Comparison of ENCODE assay signal across 9 mouse cellular contexts in genomic region chr1:91380453-91381090, GRCm38 (mm10). TPM values are rescaled to one million over a fixed set of nuclear protein-coding genes. Genes with fewer than 3 reads are reported as not detected.
DNase-seq lines count a peak whose midpoint lies in the region; ATAC-seq and TF ChIP-seq lines count a peak whose summit lies in the region.
"Had no signal": no experiment of that assay in that cellular context is flagged by ENCODE, and none has a peak within 500 bp of the region (broad histone marks: within the 10 kb centered on the region; RNA-seq: fewer than 3 reads in every experiment).

No protein-coding gene starts in this region.

- 61% methylated on average over 7 of the region's 7 CpGs for WGBS in limb, embryonic 14.5 days
- WGBS in stomach, embryonic 14.5 days = 61% methylated on average over 7 of the region's 7 CpGs

- H3K27me3 ChIP-seq in limb, embryonic 14.5 days (ENCODE audit: control insufficient read depth, insufficient read depth, low read length) = no peaks in the 10 kb centered on the region
- no peaks in the 10 kb centered on the region for H3K27me3 ChIP-seq in stomach, embryonic 14.5 days (ENCODE audit: control insufficient read depth, insufficient read depth, low read length)
- H3K27me3 ChIP-seq: embryonic facial prominence, embryonic 15.5 days had no signal

- no peak overlapping the region for H3K9ac ChIP-seq in limb, embryonic 14.5 days (ENCODE audit: low read depth, low read length, severe bottlenecking)
- H3K9ac ChIP-seq in stomach, embryonic 14.5 days (replicated peaks; ENCODE audit: low read depth, low read length) = no peak overlapping the region
- H3K9ac ChIP-seq: embryonic facial prominence, embryonic 15.5 days had no signal

- no peak overlapping the region for H3K27ac ChIP-seq in limb, embryonic 14.5 days (replicated peaks; ENCODE audit: low read depth, low read length)
- H3K27ac ChIP-seq in stomach, embryonic 14.5 days (ENCODE audit: low read length) = no peak overlapping the region
- H3K27ac ChIP-seq: embryonic facial prominence, embryonic 15.5 days had no signal

- TF ChIP-seq POLR2A in limb, embryonic 14.5 days (IDR thresholded peaks at IDR 0.05; ENCODE audit: borderline replicate concordance, extremely low read depth, insufficient read depth, insufficient read length) = no peak

- no peaks in the 10 kb centered on the region for H3K9me3 ChIP-seq in limb, embryonic 14.5 days (ENCODE audit: control insufficient read depth, low read length)
- H3K9me3 ChIP-seq in stomach, embryonic 14.5 days (ENCODE audit: control insufficient read depth, low read depth, low read length) = no peaks in the 10 kb centered on the region
- H3K9me3 ChIP-seq: embryonic facial prominence, embryonic 15.5 days had no signal

- H3K4me2 ChIP-seq in limb, embryonic 14.5 days (replicated peaks; ENCODE audit: low read depth, low read length, severe bottlenecking) = no peak overlapping the region
- no peak overlapping the region for H3K4me2 ChIP-seq in stomach, embryonic 14.5 days (replicated peaks; ENCODE audit: low read depth, low read length)
- H3K4me2 ChIP-seq: embryonic facial prominence, embryonic 15.5 days had no signal

- no peak overlapping the region for H3K4me3 ChIP-seq in limb, embryonic 14.5 days (replicated peaks; ENCODE audit: low read length)
- no peak overlapping the region for H3K4me3 ChIP-seq in stomach, embryonic 14.5 days (ENCODE audit: low read depth, low read length)
- H3K4me3 ChIP-seq: embryonic facial prominence, embryonic 15.5 days had no signal

- H3K4me1 ChIP-seq in limb, embryonic 14.5 days (ENCODE audit: control insufficient read depth, insufficient read depth, low read length) = no peaks in the 10 kb centered on the region
- H3K4me1 ChIP-seq in stomach, embryonic 14.5 days (ENCODE audit: control insufficient read depth, insufficient read depth, low read length) = no peaks in the 10 kb centered on the region
- H3K4me1 ChIP-seq: embryonic facial prominence, embryonic 15.5 days had no signal

- peak; percentile 37 to 64 for DNase-seq in urinary bladder, adult 18-20 months (ENCODE audit: low spot score in 2 of 2)
- DNase-seq in urinary bladder, postnatal 10 days (ENCODE audit: low spot score) = no peak
- DNase-seq in cerebellum, postnatal 25 days = peak; percentile 70 to 87
- DNase-seq in gastrocnemius, adult 8-10 months (ENCODE audit: low spot score in 2 of 2) = peak; percentile 57 to 61
- DNase-seq in kidney, adult 8-10 months = peak; percentile 50 to 81
- peak; percentile 86 for DNase-seq in limb, embryonic 14.5 days (ENCODE audit: low spot score)

- ATAC-seq in limb, embryonic 14.5 days (ENCODE audit: low FRiP score, low read depth) = peak; percentile 73
- ATAC-seq in monocyte, adult 5-6 weeks (replicated peaks; ENCODE audit: insufficient number of reproducible peaks, low FRiP score, low TSS enrichment, poor library complexity, severe bottlenecking) = peak; percentile 76
- peak; percentile 28; the same call in 1 of the 2 replicates for ATAC-seq in stomach, embryonic 14.5 days (ENCODE audit: insufficient number of reproducible peaks, insufficient read depth, low FRiP score, low read depth)

- H3K36me3 ChIP-seq in limb, embryonic 14.5 days (ENCODE audit: control insufficient read depth, insufficient read depth, low read length) = peaks cover 95% of the 10 kb centered on the region
- peaks cover 88% of the 10 kb centered on the region for H3K36me3 ChIP-seq in stomach, embryonic 14.5 days (ENCODE audit: control insufficient read depth, insufficient read depth, low read length)

RNA-seq across cellular contexts. Expression of gene Erfe, which starts 14.3 kb away (rescaled TPM):
- total RNA-seq in gastrocnemius, adult 8-10 months (2022) = 1 to 10 TPM in 1 of 4 experiments, under 1 TPM in 2, not detected in 1; 0.32 to 2.1 (median 0.63) TPM
- 2.1 and 2.2 TPM in 2 replicates for polyA plus RNA-seq in limb, embryonic 14.5 days (2012; rRNA removed)
- polyA plus RNA-seq in limb, embryonic 14.5 days (2014; fragmentation: Nextera tagmentation; extraction: Ambion mirVana) = 1.5 and 1.9 TPM in 2 replicates
- total RNA-seq in monocyte, adult 5-6 weeks (2017) = 0.29 to 0.48 TPM in 2 of 3 replicates, not detected in the other
- polyA plus RNA-seq in stomach, embryonic 14.5 days (2014; fragmentation: Nextera tagmentation; extraction: Ambion mirVana) = 2.1 and 2.5 TPM in 2 replicates

RNA-seq across cellular contexts. Expression of gene Ilkap, which starts 18.0 kb away (rescaled TPM):
- total RNA-seq in gastrocnemius, adult 8-10 months (2022) = 10 to 100 TPM; 31.2 to 40.1 (median 34.0) TPM
- polyA plus RNA-seq in limb, embryonic 14.5 days (2012; rRNA removed) = 130 and 142 TPM in 2 replicates
- 140 and 158 TPM in 2 replicates for polyA plus RNA-seq in limb, embryonic 14.5 days (2014; fragmentation: Nextera tagmentation; extraction: Ambion mirVana)
- 133 to 179 TPM (median 136 TPM) in 3 replicates for total RNA-seq in monocyte, adult 5-6 weeks (2017)
- polyA plus RNA-seq in stomach, embryonic 14.5 days (2014; fragmentation: Nextera tagmentation; extraction: Ambion mirVana) = 134 and 146 TPM in 2 replicates

RNA-seq across cellular contexts. Expression of gene Klhl30, which starts 29.8 kb away (rescaled TPM):
- total RNA-seq in gastrocnemius, adult 8-10 months (2022) = 10 to 100 TPM; 56.3 to 72.6 (median 60.8) TPM
- 4.1 and 4.6 TPM in 2 replicates for polyA plus RNA-seq in limb, embryonic 14.5 days (2012; rRNA removed)
- 3.3 and 3.7 TPM in 2 replicates for polyA plus RNA-seq in limb, embryonic 14.5 days (2014; fragmentation: Nextera tagmentation; extraction: Ambion mirVana)
- 1.2 to 11.7 TPM (median 3.0 TPM) in 3 replicates for total RNA-seq in monocyte, adult 5-6 weeks (2017)
- 0.41 and 0.64 TPM in 2 replicates for polyA plus RNA-seq in stomach, embryonic 14.5 days (2014; fragmentation: Nextera tagmentation; extraction: Ambion mirVana)

RNA-seq across cellular contexts. Expression of gene Hes6, which starts 33.3 kb away (rescaled TPM):
- total RNA-seq in gastrocnemius, adult 8-10 months (2022) = 1 to 10 TPM; 6.9 to 9.2 (median 7.2) TPM
- 82.8 and 104 TPM in 2 replicates for polyA plus RNA-seq in limb, embryonic 14.5 days (2012; rRNA removed)
- 91.0 and 91.6 TPM in 2 replicates for polyA plus RNA-seq in limb, embryonic 14.5 days (2014; fragmentation: Nextera tagmentation; extraction: Ambion mirVana)
- 11.5 to 23.5 TPM (median 13.5 TPM) in 3 replicates for total RNA-seq in monocyte, adult 5-6 weeks (2017)
- 65.7 and 78.1 TPM in 2 replicates for polyA plus RNA-seq in stomach, embryonic 14.5 days (2014; fragmentation: Nextera tagmentation; extraction: Ambion mirVana)

RNA-seq across cellular contexts. Expression of gene Espnl, which starts 58.7 kb away (rescaled TPM):
- not detected for total RNA-seq in gastrocnemius, adult 8-10 months (2022)
- 0.08 and 0.10 TPM in 2 replicates for polyA plus RNA-seq in limb, embryonic 14.5 days (2012; rRNA removed)
- 0.03 and 0.08 TPM in 2 replicates for polyA plus RNA-seq in limb, embryonic 14.5 days (2014; fragmentation: Nextera tagmentation; extraction: Ambion mirVana)
- not detected in 3 replicates for total RNA-seq in monocyte, adult 5-6 weeks (2017)
- not detected in 2 replicates for polyA plus RNA-seq in stomach, embryonic 14.5 days (2014; fragmentation: Nextera tagmentation; extraction: Ambion mirVana)
